Mouse (Mus musculus): ENCODE measurements around the gene Fam180a.

Gene Fam180a

GRCm38 (mm10) chr6:35308037-35308436 is 17.9 kb downstream of the Fam180a start, which contains the start of gene Slc13a4:
Gene Slc13a4 (minus strand): TSS chr6:35308131.
- no peak for DNase-seq

GRCm38 (mm10) chr6:35307136-35307535 is 18.8 kb downstream of the Fam180a start:
- DNase-seq: no peak

GRCm38 (mm10) chr6:35303355-35303900 is 22.5 kb downstream of the Fam180a start:
- DNase-seq: no peak

GRCm38 (mm10) chr6:35302581-35302980 is 23.4 kb downstream of the Fam180a start:
- no peak for DNase-seq

- DNase-seq: no peak
These were observed 27.6 kb downstream of the Fam180a start for GRCm38 (mm10) chr6:35298323-35298722.

GRCm38 (mm10) chr6:35297516-35298227 is 28.3 kb downstream of the Fam180a start:
- no peak for DNase-seq

- DNase-seq: no peak
These were observed 28.9 kb downstream of the Fam180a start for GRCm38 (mm10) chr6:35297001-35297400.

- no peak for DNase-seq
These were observed 31.0 kb downstream of the Fam180a start for GRCm38 (mm10) chr6:35294964-35295363.

- no peak for DNase-seq
These were observed 36.3 kb downstream of the Fam180a start for GRCm38 (mm10) chr6:35289676-35290075.

- no peak for DNase-seq
These were observed 37.0 kb downstream of the Fam180a start for GRCm38 (mm10) chr6:35288920-35289319.

GRCm38 (mm10) chr6:35288114-35288761 is 37.7 kb downstream of the Fam180a start:
- no peak for DNase-seq

- no peak for DNase-seq
These were observed 46.6 kb downstream of the Fam180a start for GRCm38 (mm10) chr6:35279306-35279705.

GRCm38 (mm10) chr6:35277903-35278587 is 47.9 kb downstream of the Fam180a start:
- DNase-seq: no peak

GRCm38 (mm10) chr6:35273391-35274082 is 52.4 kb downstream of the Fam180a start:
- no peak for DNase-seq

- no peak for DNase-seq
These were observed 53.8 kb downstream of the Fam180a start for GRCm38 (mm10) chr6:35271868-35272765.

- DNase-seq: no peak
These were observed 54.7 kb downstream of the Fam180a start for GRCm38 (mm10) chr6:35271094-35271855.

- DNase-seq: no peak
These were observed 56.3 kb downstream of the Fam180a start for GRCm38 (mm10) chr6:35269643-35270042.

- DNase-seq: no peak
These were observed 57.2 kb downstream of the Fam180a start for GRCm38 (mm10) chr6:35268711-35269110.

GRCm38 (mm10) chr6:35265580-35266278 is 60.2 kb downstream of the Fam180a start:
- DNase-seq: no peak

Data from thymus, postnatal 25 days (tissue).